Mouse (Mus musculus) adrenal gland, postnatal 0 days (tissue): ENCODE measurements around the gene Knstrn. TPM values are rescaled to one million over a fixed set of nuclear protein-coding genes. Genes with fewer than 3 reads are reported as not detected.

ENCODE experiments used
- polyA plus RNA-seq: library from polyadenylated mRNA; unstranded; fragments of >200 nt; fragmentation: Nextera tagmentation; extraction: Ambion mirVana; gene quantifications from 2 replicates; pipeline ENCODE4 v1.2.1, GENCODE M21; 2015

The Knstrn gene
- polyA plus RNA-seq: 34.3 and 42.8 TPM in 2 replicates

DNA sequence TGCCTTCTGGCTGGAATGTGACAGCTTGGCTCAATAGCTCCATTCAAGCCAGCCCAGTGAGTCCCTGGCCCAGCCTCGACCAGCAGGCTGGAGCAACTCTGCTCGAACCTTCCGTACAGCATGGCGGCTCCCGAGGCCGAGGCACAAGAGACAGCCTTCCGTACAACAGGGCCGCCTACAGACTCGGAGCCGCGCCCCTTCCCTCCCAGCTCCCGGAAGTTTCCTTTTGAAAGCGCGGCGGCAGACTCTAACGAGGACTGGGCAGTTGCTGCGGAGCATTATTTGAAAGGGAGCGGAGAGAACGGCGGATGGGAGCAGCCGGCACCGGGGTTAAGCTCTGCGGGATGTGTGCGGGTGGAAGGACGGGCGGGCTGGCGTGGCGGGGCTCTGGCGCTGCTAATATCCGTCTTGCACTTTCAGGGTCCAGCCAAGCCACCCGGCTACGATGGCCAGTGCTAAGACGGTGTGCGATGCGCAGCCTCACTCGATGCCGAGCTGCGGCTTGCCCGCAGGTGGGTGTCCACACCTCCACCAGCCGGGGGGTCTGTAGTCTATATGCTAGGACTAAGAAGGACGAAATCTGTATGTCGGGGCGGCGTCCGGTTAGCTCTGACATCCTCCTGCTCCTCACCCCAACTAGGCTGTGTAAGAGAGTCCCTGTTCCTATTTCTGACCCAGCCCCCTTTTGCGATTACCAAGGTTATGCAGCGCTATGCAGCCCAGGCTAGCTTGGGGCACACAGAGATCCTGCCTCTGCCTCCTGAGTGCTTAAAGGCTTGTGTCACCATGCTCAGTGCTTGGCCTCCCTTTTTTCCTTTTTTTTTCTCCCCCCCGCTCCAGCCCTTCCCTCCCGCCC lies at the start of gene Knstrn:
Gene Knstrn, plus strand, starts transcription at position 23 of the 856 bp plus-strand sequence.

DNA sequence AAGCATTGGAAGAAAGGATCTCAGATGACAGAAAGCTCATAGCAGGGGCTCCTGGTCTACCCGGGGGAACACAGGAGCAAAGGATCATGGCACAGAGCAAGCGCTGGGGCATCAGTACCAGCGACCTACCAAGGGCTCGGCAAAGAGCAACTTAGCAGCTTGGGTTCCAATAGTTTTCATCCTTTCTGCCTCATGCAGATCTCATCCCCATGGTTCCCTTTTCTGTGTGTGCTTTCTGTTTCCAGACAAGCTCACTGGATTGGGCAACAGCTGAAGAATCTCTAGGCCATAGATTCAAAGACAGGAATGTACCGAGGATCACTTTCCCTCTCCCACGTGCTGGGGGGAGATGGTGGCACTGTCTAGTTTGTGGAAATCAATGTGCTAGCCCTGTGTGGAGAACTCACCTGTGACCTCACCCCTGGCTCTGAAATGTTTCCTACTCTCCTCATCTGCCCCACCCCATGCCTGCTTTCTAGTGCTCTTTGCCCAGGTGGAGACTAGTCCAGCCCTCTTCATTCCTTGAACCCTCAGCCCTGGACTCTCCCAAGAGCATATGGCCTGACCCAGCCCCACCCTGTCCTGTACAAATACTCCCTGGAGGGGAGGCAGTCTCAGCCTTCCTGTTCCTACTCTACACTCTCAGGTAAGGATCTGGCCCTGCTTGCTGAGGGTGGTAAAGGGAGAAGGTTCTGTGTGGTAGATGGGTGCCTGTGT lies 41.5 kb upstream of the Knstrn start, which contains the start of gene Phgr1:
Gene Phgr1, plus strand, starts transcription at position 612 of the 717 bp plus-strand sequence.

DNA sequence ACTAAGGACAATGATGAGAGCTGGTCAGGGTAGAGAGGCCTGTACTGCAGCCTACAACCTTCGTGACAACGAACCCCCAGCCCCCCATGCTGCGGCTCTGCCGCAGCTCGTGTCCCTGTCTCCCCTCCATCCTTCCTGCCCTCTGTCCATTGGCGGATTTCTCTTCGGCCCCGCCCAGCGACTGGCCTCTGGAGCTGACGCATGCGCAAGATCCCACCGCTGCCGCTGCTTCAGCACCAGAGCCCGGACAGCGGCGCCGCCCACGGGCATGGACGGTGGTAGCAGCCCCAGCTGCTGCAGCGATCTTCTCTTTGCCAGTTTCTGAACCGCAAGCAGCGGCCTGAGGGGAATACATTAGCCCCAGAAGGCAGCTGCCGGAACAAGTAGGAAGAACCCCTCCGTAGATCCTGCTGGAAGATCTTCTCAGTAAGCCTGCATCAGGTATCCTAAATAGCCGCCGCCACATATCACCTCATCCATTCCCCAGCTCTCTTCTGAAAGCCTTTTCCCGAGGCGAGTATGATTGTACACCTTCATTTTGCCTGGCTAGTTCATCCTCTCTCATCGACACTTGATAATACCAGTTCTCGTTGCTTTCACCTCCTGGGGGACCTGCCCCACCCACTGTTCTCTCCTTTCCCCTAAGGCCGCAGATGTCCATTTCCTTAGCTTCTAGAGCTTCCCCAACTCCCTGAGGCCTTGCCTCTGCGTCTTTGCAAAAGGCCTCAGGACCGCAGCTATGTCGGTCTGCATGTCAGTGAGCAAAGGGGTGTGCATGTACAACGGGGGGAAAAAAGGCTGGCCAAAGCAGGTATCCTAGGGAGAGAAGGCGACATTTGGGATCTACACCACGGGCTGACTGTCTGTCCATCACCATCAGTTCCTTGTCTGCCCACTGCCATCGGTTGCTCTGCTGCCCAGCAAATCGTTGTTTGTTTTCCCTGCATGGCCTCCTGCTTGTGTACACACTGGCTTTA lies 34.0 kb upstream of the Knstrn start, which contains the start of gene Disp2:
Gene Disp2, plus strand, starts transcription at position 216 of the 977 bp plus-strand sequence.

GRCm38 (mm10) chr2:118861454-118862339 lies 47.9 kb downstream of the Knstrn start, which contains the start of gene Ivd:
Gene Ivd (plus strand): TSS chr2:118861954.

DNA sequence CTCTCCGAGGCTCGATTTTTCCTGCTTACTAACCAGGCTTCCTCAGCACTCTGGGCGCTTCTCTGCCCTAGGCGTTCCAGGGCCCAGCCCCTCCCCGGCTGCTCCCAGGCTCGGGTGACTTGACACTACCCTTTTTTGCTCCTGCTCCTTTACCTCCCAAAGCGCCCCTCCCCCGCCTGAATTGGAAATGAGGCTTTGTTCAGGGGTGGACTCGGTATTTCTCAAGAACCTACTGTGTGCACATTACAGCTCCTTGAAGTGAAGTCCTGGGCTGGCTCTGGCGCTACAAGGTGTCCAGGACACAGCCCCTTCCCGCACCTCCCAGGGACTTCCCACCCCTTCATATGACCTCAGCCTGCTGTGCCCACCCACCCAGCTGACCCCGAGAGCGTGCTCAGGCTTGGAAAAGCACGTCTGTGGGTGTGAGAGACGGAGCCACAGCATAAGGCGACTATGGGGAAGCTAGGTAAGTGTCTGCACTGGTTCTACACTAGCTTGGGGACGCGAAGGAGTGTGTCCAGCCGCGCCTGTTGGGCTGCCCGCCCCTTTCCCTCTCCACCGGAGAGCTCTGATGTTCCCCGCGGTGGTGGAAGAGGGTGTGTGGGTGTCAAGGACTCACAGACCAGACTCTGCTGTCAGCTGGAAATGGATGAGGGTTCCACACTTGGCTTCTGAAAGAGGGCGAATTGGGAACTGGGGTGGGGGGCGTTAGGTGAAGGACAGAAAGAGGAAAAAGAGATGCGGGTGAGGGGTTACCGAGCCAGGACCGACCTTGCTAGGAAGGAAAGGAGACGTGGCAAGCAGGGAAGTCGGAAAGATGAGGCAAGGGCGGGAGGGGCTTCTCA lies 86.4 kb downstream of the Knstrn start, which contains the start of gene Bahd1:
Gene Bahd1, plus strand, starts transcription at position 397 of the 845 bp plus-strand sequence.

Other genes starting within 250 kb of the Knstrn start
- gene Bub1b, start 215.8 kb upstream of the Knstrn start, polyA plus RNA-seq: 12.3 and 15.2 TPM in 2 replicates
- gene Pak6, start 150.7 kb upstream of the Knstrn start, polyA plus RNA-seq: 3.3 and 5.1 TPM in 2 replicates
- 0.12 TPM in 1 of 2 replicates, not detected in the other for gene Ankrd63, start 110.0 kb upstream of the Knstrn start, polyA plus RNA-seq
- 0.47 and 0.99 TPM in 2 replicates for gene Plcb2, start 85.6 kb upstream of the Knstrn start, polyA plus RNA-seq
- 10.6 and 19.2 TPM in 2 replicates for gene Inafm2, start 68.2 kb upstream of the Knstrn start, polyA plus RNA-seq
- gene Ccdc9b, start 51.3 kb upstream of the Knstrn start, polyA plus RNA-seq: 0.91 and 1.4 TPM in 2 replicates
- 0.85 TPM in 1 of 2 replicates, not detected in the other for gene Phgr1, start 41.2 kb upstream of the Knstrn start, polyA plus RNA-seq
- gene Disp2, start 34.3 kb upstream of the Knstrn start, polyA plus RNA-seq: 19.1 and 24.7 TPM in 2 replicates
- gene Ivd, start 48.0 kb downstream of the Knstrn start, polyA plus RNA-seq: 45.0 and 86.9 TPM in 2 replicates
- 6.2 and 16.8 TPM in 2 replicates for gene Bahd1, start 86.4 kb downstream of the Knstrn start, polyA plus RNA-seq
- 18.6 and 23.9 TPM in 2 replicates for gene Chst14, start 112.5 kb downstream of the Knstrn start, polyA plus RNA-seq
- gene Ccdc32, start 215.4 kb downstream of the Knstrn start, polyA plus RNA-seq: 34.6 and 36.4 TPM in 2 replicates
- gene Rpusd2, start 220.8 kb downstream of the Knstrn start, polyA plus RNA-seq: 1.7 and 1.9 TPM in 2 replicates
- 13.0 and 16.9 TPM in 2 replicates for gene Knl1, start 233.1 kb downstream of the Knstrn start, polyA plus RNA-seq